Mouse (Mus musculus) hindbrain, embryonic 13.5 days (tissue): ENCODE results near the gene Parm1. TPM values are rescaled to one million over a fixed set of nuclear protein-coding genes. Genes with fewer than 3 reads are reported as not detected.

Experiments used
- ATAC-seq: fragments of 200-750 bp; cut with Nextera tagmentation; 2 replicates; pipeline ENCODE4 v1.8.0; 2017; ENCODE audit warnings: moderate TSS enrichment; ENCODE audit not compliant: low FRiP score
- H3K27ac ChIP-seq: fragments of 300-500 bp; sonication (generic); 2 replicates; pipeline ENCODE4 v1.5.1; 2015; ENCODE audit warnings: inconsistent platforms, mild to moderate bottlenecking, moderate library complexity
- H3K27me3 ChIP-seq: fragments of 300-500 bp; sonication (generic); 2 replicates; pipeline ENCODE4 v1.6.1; 2015; ENCODE audit warnings: mild to moderate bottlenecking, inconsistent platforms
- H3K36me3 ChIP-seq: fragments of 300-500 bp; sonication (generic); 2 replicates; pipeline ENCODE4 v1.6.1; 2015; ENCODE audit warnings: mild to moderate bottlenecking, inconsistent platforms
- H3K4me1 ChIP-seq: fragments of 300-500 bp; sonication (generic); replicated peaks from 2 replicates; pipeline ENCODE4 v1.6.1; 2015; ENCODE audit warnings: inconsistent platforms
- H3K4me2 ChIP-seq: fragments of 300-500 bp; sonication (generic); 2 replicates; pipeline ENCODE4 v1.6.1; 2015; ENCODE audit warnings: inconsistent platforms, mild to moderate bottlenecking, moderate library complexity
- H3K4me3 ChIP-seq: fragments of 300-500 bp; sonication (generic); 2 replicates; pipeline ENCODE4 v1.5.1; 2015; ENCODE audit warnings: mild to moderate bottlenecking, inconsistent platforms
- H3K9ac ChIP-seq: fragments of 300-500 bp; sonication (generic); 2 replicates; pipeline ENCODE4 v1.6.1; 2015; ENCODE audit warnings: mild to moderate bottlenecking, inconsistent platforms
- H3K9me3 ChIP-seq: fragments of 300-500 bp; sonication (generic); 2 replicates; pipeline ENCODE4 v1.6.1; 2016; ENCODE audit warnings: inconsistent platforms
- WGBS: fragments of 180-500 bp; shearing (Covaris S2); methylation state at CpG from one replicate; pipeline ENCODE4 v1.1.7; 2015; 5-methylcytosine and 5-hydroxymethylcytosine counted together
- polyA plus RNA-seq: library from polyadenylated mRNA; unstranded; fragments of >200 nt; fragmentation: Nextera tagmentation; extraction: Ambion mirVana; gene quantifications from 2 replicates; pipeline ENCODE4 v1.2.1, GENCODE M21; 2015

Gene Parm1
- polyA plus RNA-seq, 1 experiment from 2014 or later = 5.1 TPM

GRCm38 (mm10) chr5:91617331-91618233 is 100.2 kb downstream of the Parm1 start:
- ATAC-seq = no peak
- Histone ChIP-seq H3K4me2 (no peak overlapping the region), H3K9me3 (no peaks in the 10 kb centered on the region), H3K4me3 (no peak overlapping the region), H3K27ac (no peak overlapping the region), H3K27me3 (no peaks in the 10 kb centered on the region), H3K36me3 (no peaks in the 10 kb centered on the region), H3K9ac (no peak overlapping the region), H3K4me1 (no peaks in the 10 kb centered on the region)
- WGBS = 89% methylated on average over 11 of the region's 11 CpGs

- H3K9me3 ChIP-seq = no peaks in the 10 kb centered on the region
Measured at GRCm38 (mm10) chr5:91618661-91619173, 101.3 kb downstream of the Parm1 start.

GRCm38 (mm10) chr5:91621197-91621596 is 103.8 kb downstream of the Parm1 start:
- Histone ChIP-seq H3K4me2 (no peak overlapping the region), H3K27me3 (no peaks in the 10 kb centered on the region), H3K4me1 (no peaks in the 10 kb centered on the region), H3K36me3 (no peaks in the 10 kb centered on the region), H3K4me3 (no peak overlapping the region), H3K9me3 (no peaks in the 10 kb centered on the region), H3K27ac (no peak overlapping the region), H3K9ac (no peak overlapping the region)
- no peak for ATAC-seq
- WGBS = 92% methylated on average over 6 of the region's 6 CpGs

More at GRCm38 (mm10) chr5:91618661-91619173, 101.3 kb downstream of the Parm1 start:
- H3K9ac ChIP-seq = no peak overlapping the region
- no peak for ATAC-seq
- no peaks in the 10 kb centered on the region for H3K4me1 ChIP-seq
- no peak overlapping the region for H3K4me2 ChIP-seq
- H3K36me3 ChIP-seq = no peaks in the 10 kb centered on the region
- 87% methylated on average over 4 of the region's 4 CpGs for WGBS
- no peak overlapping the region for H3K27ac ChIP-seq
- H3K27me3 ChIP-seq = no peaks in the 10 kb centered on the region
- H3K4me3 ChIP-seq = no peak overlapping the region

- no peak for ATAC-seq
- H3K4me2 ChIP-seq = no peak overlapping the region
- no peak overlapping the region for H3K9ac ChIP-seq
- H3K4me1 ChIP-seq = no peaks in the 10 kb centered on the region
- H3K4me3 ChIP-seq = no peak overlapping the region
- H3K27me3 ChIP-seq = no peaks in the 10 kb centered on the region
- no peaks in the 10 kb centered on the region for H3K36me3 ChIP-seq
- WGBS = 94% methylated on average over 7 of the region's 7 CpGs
- H3K9me3 ChIP-seq = no peaks in the 10 kb centered on the region
- H3K27ac ChIP-seq = no peak overlapping the region
Measured at GRCm38 (mm10) chr5:91626823-91627222, 109.4 kb downstream of the Parm1 start.

- no peaks in the 10 kb centered on the region for H3K4me1 ChIP-seq
- H3K27me3 ChIP-seq = no peaks in the 10 kb centered on the region
- H3K9ac ChIP-seq = no peak overlapping the region
- H3K36me3 ChIP-seq = no peaks in the 10 kb centered on the region
- WGBS = 73% methylated on average over 5 of the region's 5 CpGs
- ATAC-seq = no peak
- H3K4me3 ChIP-seq = no peak overlapping the region
- no peak overlapping the region for H3K4me2 ChIP-seq
- H3K9me3 ChIP-seq = no peaks in the 10 kb centered on the region
- H3K27ac ChIP-seq = no peak overlapping the region
Measured at GRCm38 (mm10) chr5:91629472-91629871, 112.1 kb downstream of the Parm1 start.

- no peak overlapping the region for H3K27ac ChIP-seq
- 0 out of 2 replicates have a peak, but pooled peaks cover 7% of the 10 kb centered on the region for H3K4me1 ChIP-seq
- no peaks in the 10 kb centered on the region for H3K27me3 ChIP-seq
- no peak overlapping the region for H3K9ac ChIP-seq
- 91% methylated on average over 4 of the region's 4 CpGs for WGBS
- no peak overlapping the region for H3K4me3 ChIP-seq
- H3K9me3 ChIP-seq = no peaks in the 10 kb centered on the region
- no peak overlapping the region for H3K4me2 ChIP-seq
- no peak for ATAC-seq
- no peaks in the 10 kb centered on the region for H3K36me3 ChIP-seq
Measured at GRCm38 (mm10) chr5:91651330-91651729, 133.9 kb downstream of the Parm1 start.

DNA sequence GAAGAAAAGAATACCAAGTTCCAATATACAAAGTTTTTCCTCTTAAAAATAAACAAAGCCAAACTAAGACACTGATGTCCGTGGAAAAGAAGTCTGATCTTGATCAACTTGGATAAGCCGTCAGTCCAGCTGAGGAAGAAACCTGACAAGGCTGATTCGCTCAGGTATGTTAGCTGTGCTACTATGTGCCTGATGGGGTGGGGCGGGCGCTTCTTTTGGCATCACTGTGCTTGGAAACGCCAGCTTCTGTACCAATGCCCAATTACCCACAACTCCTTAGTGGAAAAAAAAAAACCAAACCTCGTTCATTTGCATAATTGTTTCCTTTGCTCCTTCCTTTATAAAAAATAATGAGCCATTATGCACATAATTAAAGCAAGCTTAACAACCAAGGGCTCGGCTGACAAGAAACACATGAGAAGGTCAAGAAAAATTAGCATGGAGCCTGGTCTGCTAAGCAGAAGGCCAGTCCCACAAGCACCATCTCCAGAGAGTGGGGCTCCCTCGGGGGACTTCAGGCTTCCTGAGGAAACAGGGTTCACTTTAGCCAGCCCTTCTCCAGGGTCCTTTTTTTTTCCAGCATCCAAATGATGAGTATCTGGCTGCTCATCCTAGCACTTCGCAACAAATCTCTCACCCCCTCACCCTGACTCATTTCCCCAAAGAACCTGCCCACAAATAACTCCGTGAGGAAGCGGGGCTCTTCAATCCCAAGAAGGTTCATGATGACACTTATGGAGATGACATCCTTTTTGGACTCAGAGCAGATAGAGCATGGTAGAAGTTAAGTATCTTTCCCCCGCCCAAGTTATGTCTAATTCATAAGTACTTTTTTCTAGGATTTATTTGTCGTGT is 135.9 kb downstream of the Parm1 start:
- H3K9me3 ChIP-seq = no peaks in the 10 kb centered on the region
- no peaks in the 10 kb centered on the region for H3K27me3 ChIP-seq
- 0 out of 2 replicates have a peak, but pooled peaks cover 7% of the 10 kb centered on the region for H3K4me1 ChIP-seq
- H3K4me3 ChIP-seq = no peak overlapping the region
- no peak overlapping the region for H3K9ac ChIP-seq
- H3K27ac ChIP-seq = no peak overlapping the region
- 79% methylated on average over 14 of the region's 14 CpGs for WGBS
- no peaks in the 10 kb centered on the region for H3K36me3 ChIP-seq
- ATAC-seq = no peak
- H3K4me2 ChIP-seq = no peak overlapping the region

DNA sequence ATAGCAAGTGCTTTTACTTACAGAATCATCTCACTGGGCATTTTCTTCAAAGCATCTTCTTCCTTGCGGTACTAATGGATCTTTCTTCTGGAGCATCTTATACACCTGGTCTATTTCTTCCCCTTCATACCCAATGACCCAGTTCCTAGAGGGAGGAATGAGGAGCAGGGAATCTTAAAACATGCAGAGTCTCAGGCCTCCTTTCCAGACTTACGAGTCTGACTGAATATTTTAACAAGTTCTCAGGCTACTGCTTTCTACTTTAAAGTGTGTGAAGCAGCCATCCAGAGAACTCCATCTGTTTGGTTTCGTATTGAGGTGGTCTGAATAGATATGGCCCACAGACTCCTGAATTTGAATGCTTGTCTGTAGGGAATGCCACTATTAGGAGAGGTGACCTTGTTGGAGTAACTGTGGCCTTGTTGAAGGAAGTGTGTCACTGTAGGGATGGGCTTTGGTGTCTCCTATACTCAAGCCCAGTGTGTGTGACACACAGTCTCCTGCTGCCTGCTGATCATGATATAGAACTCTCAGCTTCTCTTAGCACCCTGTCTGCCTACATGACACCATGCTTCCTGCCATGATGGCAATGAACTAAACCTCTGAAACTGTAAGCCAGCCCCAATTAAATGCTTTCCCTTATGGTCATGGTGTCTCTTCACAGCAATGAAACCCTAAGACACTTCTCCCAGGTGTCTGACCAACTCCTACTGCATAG is 137.1 kb downstream of the Parm1 start:
- H3K4me1 ChIP-seq = 0 out of 2 replicates have a peak, but pooled peaks cover 7% of the 10 kb centered on the region
- no peak for ATAC-seq
- H3K27ac ChIP-seq = no peak overlapping the region
- H3K4me2 ChIP-seq = no peak overlapping the region
- H3K4me3 ChIP-seq = no peak overlapping the region
- H3K36me3 ChIP-seq = no peaks in the 10 kb centered on the region
- H3K27me3 ChIP-seq = no peaks in the 10 kb centered on the region
- no peaks in the 10 kb centered on the region for H3K9me3 ChIP-seq
- H3K9ac ChIP-seq = no peak overlapping the region
- 88% methylated on average over 3 of the region's 3 CpGs for WGBS

DNA sequence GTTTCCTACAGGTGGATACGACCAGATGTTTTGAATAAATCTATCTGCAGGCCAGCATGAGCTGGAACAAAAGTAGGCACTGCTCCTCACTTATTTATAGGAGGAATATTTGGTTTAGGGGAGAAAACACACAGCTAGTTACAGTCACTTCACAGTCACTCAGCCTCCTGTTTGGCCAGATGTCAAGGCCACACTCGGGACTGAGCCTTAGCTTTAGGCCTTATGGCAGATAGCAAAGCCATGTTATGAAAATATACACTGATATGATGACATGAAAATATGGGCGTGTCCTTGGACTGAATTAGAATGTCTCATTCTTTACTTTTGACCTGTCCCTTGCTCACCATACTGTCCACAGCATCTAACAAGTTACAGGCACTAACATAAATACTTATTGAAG is 137.8 kb downstream of the Parm1 start:
- H3K4me1 ChIP-seq = 0 out of 2 replicates have a peak, but pooled peaks cover 7% of the 10 kb centered on the region
- no peak for ATAC-seq
- no peak overlapping the region for H3K4me2 ChIP-seq
- WGBS = 75% methylated on average over 3 of the region's 3 CpGs
- no peaks in the 10 kb centered on the region for H3K27me3 ChIP-seq
- no peaks in the 10 kb centered on the region for H3K36me3 ChIP-seq
- no peak overlapping the region for H3K27ac ChIP-seq
- H3K9me3 ChIP-seq = no peaks in the 10 kb centered on the region
- H3K9ac ChIP-seq = no peak overlapping the region
- no peak overlapping the region for H3K4me3 ChIP-seq

- 88% methylated on average over 1 of the region's 1 CpGs for whole genome bisulfite sequencing
- Histone ChIP-seq H3K4me1 (no peaks in the 10 kb centered on the region), H3K27ac (no peak overlapping the region), H3K4me2 (no peak overlapping the region), H3K27me3 (no peaks in the 10 kb centered on the region), H3K36me3 (no peaks in the 10 kb centered on the region), H3K9ac (no peak overlapping the region), H3K9me3 (no peaks in the 10 kb centered on the region), H3K4me3 (no peak overlapping the region)
- ATAC-seq = no peak
Measured at GRCm38 (mm10) chr5:91662715-91663114, 145.3 kb downstream of the Parm1 start.

DNA sequence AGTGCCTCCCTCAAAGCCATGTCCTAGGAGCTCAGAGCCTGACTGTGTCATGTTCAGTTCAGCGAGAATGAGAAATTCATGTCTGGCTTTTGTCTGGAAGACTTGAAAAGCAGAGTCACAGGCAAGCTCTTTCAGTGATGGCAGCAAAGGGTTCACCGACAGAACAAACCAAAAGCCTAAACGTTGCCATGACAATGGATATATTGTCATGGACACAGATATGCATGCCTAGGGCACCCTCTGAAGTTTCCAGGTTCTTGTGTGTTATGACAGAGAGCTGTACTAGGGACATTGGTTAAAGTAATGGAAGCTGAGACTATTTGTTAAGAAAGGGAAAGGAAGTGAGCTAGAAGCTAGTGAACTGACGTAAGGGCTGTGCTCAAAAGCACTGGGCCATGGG is 149.7 kb downstream of the Parm1 start:
- 33% methylated on average over 4 of the region's 4 CpGs for WGBS
- no peaks in the 10 kb centered on the region for H3K27me3 ChIP-seq
- no peak overlapping the region for H3K4me3 ChIP-seq
- no peak for ATAC-seq
- H3K4me2 ChIP-seq = no peak overlapping the region
- H3K9me3 ChIP-seq = no peaks in the 10 kb centered on the region
- H3K4me1 ChIP-seq = no peaks in the 10 kb centered on the region
- H3K9ac ChIP-seq = no peak overlapping the region
- no peaks in the 10 kb centered on the region for H3K36me3 ChIP-seq
- no peak overlapping the region for H3K27ac ChIP-seq

- no peak for ATAC-seq
- Histone ChIP-seq H3K9ac (no peak overlapping the region), H3K4me1 (no peaks in the 10 kb centered on the region), H3K27me3 (no peaks in the 10 kb centered on the region), H3K9me3 (no peaks in the 10 kb centered on the region), H3K27ac (no peak overlapping the region), H3K4me2 (no peak overlapping the region), H3K4me3 (no peak overlapping the region), H3K36me3 (no peaks in the 10 kb centered on the region)
- WGBS = 88% methylated on average over 4 of the region's 4 CpGs
Measured at GRCm38 (mm10) chr5:91669235-91669634, 151.8 kb downstream of the Parm1 start.
